ENCODE assay signal across 8 mouse cellular contexts in genomic region chrX:48318194-48318593, GRCm38 (mm10). TPM values are rescaled to one million over a fixed set of nuclear protein-coding genes. Genes with fewer than 3 reads are reported as not detected.
A peak's percentile ranks its signal among the peaks of the same experiment; 100 is the strongest.
DNase-seq lines count a peak whose midpoint lies in the region; ATAC-seq and TF ChIP-seq lines count a peak whose summit lies in the region.

No protein-coding gene starts in this region.

- peaks cover 6% of the 10 kb centered on the region; the same call in 1 of the 2 replicates for H3K27me3 ChIP-seq in liver, postnatal 0 days (ENCODE audit: insufficient read depth, low read length)
- no peaks in the 10 kb centered on the region for H3K27me3 ChIP-seq in splenic B cell, adult 2 months (ENCODE audit: control insufficient read depth, insufficient read depth, low read length, poor library complexity, severe bottlenecking)
- no peaks in the 10 kb centered on the region for H3K27me3 ChIP-seq in midbrain, embryonic 15.5 days (replicated peaks)

- peak overlapping the region; percentile 35 for H3K4me2 ChIP-seq in liver, postnatal 0 days (ENCODE audit: low read depth, low read length)
- H3K4me2 ChIP-seq in midbrain, embryonic 15.5 days, result no peak overlapping the region

- TF ChIP-seq EP300 in liver, postnatal 0 days (IDR thresholded peaks at IDR 0.05; ENCODE audit: low read depth), result no peak

- H3K4me3 ChIP-seq in liver, postnatal 0 days (ENCODE audit: low read depth, low read length), result no peak overlapping the region
- H3K4me3 ChIP-seq in midbrain, embryonic 15.5 days, result no peak overlapping the region

- peak; percentile 65 for ATAC-seq in common myeloid progenitor, adult 5-6 weeks (replicated peaks; ENCODE audit: low read depth, poor library complexity, severe bottlenecking)
- ATAC-seq in liver, postnatal 0 days, result no peak
- no peak for ATAC-seq in midbrain, embryonic 15.5 days (replicated peaks)

- no peaks in the 10 kb centered on the region for H3K9me3 ChIP-seq in liver, postnatal 0 days (ENCODE audit: low read length)
- H3K9me3 ChIP-seq in midbrain, embryonic 15.5 days, result no peaks in the 10 kb centered on the region

- H3K9ac ChIP-seq in liver, postnatal 0 days (replicated peaks), result no peak overlapping the region
- no peak overlapping the region for H3K9ac ChIP-seq in midbrain, embryonic 15.5 days

- peaks cover 15% of the 10 kb centered on the region for H3K4me1 ChIP-seq in liver, postnatal 0 days (ENCODE audit: insufficient read depth)
- H3K4me1 ChIP-seq in midbrain, embryonic 15.5 days, result peaks cover 4% of the 10 kb centered on the region; the same call in 1 of the 2 replicates

- 21% methylated on average over 9 of the region's 9 CpGs for WGBS in liver, postnatal 0 days (ENCODE audit: insufficient replicate concordance)
- 36% methylated on average over 9 of the region's 9 CpGs for WGBS in midbrain, embryonic 15.5 days

- 0 out of 2 replicates have a peak overlapping the region, but pooled peaks have one; percentile 1 for H3K27ac ChIP-seq in liver, postnatal 0 days (ENCODE audit: low read depth)
- H3K27ac ChIP-seq in midbrain, embryonic 15.5 days, result no peak overlapping the region

- DNase-seq in gastrocnemius, postnatal 10 days, result peak; percentile 12
- DNase-seq in gastrocnemius, adult 8-10 months (ENCODE audit: low spot score in 2 of 2), result no peak
- DNase-seq in liver, postnatal 0 days, result peak; percentile 44
- DNase-seq in splenic B cell, adult 2 months (ENCODE audit: low read depth, low spot score), result peak; percentile 65
- no peak for DNase-seq in yolk sac, embryonic 10.5 days (ENCODE audit: low spot score)
- no peak for DNase-seq in layer of hippocampus, adult 18-20 months (ENCODE audit: low spot score in 2 of 2)

- no peaks in the 10 kb centered on the region for H3K36me3 ChIP-seq in liver, postnatal 0 days (replicated peaks; ENCODE audit: insufficient read depth, low read length)
- H3K36me3 ChIP-seq in splenic B cell, adult 2 months (ENCODE audit: control insufficient read depth, insufficient read depth, low read length, poor library complexity, severe bottlenecking), result no peaks in the 10 kb centered on the region
- no peaks in the 10 kb centered on the region for H3K36me3 ChIP-seq in midbrain, embryonic 15.5 days (replicated peaks)

- no peak for TF ChIP-seq CTCF in liver, postnatal 0 days (IDR thresholded peaks at IDR 0.05; ENCODE audit: low read depth)

RNA-seq across cellular contexts. Expression of gene Bcorl1, which starts 23.0 kb away (rescaled TPM):
- total RNA-seq in gastrocnemius, postnatal 10 days (2021), result 1 to 10 TPM; 6.4 to 8.2 TPM
- 1 to 10 TPM; 6.2 to 9.3 (median 8.0) TPM for total RNA-seq in gastrocnemius, adult 8-10 months (2022)
- total RNA-seq in common myeloid progenitor, adult 5-6 weeks (2017), result 4.5 and 13.3 TPM in 2 replicates
- 1.5 TPM in 2 replicates for polyA plus RNA-seq in liver, postnatal 0 days (2015; fragmentation: Nextera tagmentation; extraction: Ambion mirVana)
- 6.2 and 8.4 TPM in 2 replicates for polyA plus RNA-seq in midbrain, embryonic 15.5 days (2015; fragmentation: Nextera tagmentation; extraction: Ambion mirVana)
- 10 to 100 TPM; 19.7 to 23.4 TPM for total RNA-seq in layer of hippocampus, adult 18-20 months (2021)

Comparison
In these comparisons a context has a peak if more than half of its experiments do, and no peak if none do; other contexts are left out.
1. DNase-seq: peak in gastrocnemius, postnatal 10 days (single experiment), liver, postnatal 0 days (single experiment) and splenic B cell, adult 2 months (single experiment); none in gastrocnemius, adult 8-10 months (0 of 2), yolk sac, embryonic 10.5 days (single experiment) and layer of hippocampus, adult 18-20 months (0 of 2).